Mouse (Mus musculus) splenic B cell, adult 2 months (primary cell): Measurements from ENCODE around the gene Rasgrp3.

Experiments used
- DNase-seq: peaks from one replicate; pipeline ENCODE4 v3.0.0-alpha.2; 2011; ENCODE audit warnings: low read depth, low spot score
- H3K27me3 ChIP-seq: 2 replicates; pipeline ENCODE4 v1.6.1; 2012; ENCODE audit warnings: mild to moderate bottlenecking, low read length, moderate library complexity, mixed read lengths; ENCODE audit not compliant: control insufficient read depth, poor library complexity, insufficient read depth, severe bottlenecking
- H3K36me3 ChIP-seq: 2 replicates; pipeline ENCODE4 v1.6.1; 2012; ENCODE audit warnings: mild to moderate bottlenecking, low read length, moderate library complexity, mixed read lengths; ENCODE audit not compliant: control insufficient read depth, poor library complexity, insufficient read depth, severe bottlenecking

Rasgrp3 gene

GRCm38 (mm10) chr17:75467526-75467925, 31.8 kb downstream of the Rasgrp3 start:
- DNase-seq: no peak
- Histone ChIP-seq H3K27me3 (no peaks in the 10 kb centered on the region), H3K36me3 (no peaks in the 10 kb centered on the region; the same call in 1 of the 2 replicates)

GRCm38 (mm10) chr17:75468479-75469114, 32.9 kb downstream of the Rasgrp3 start:
- H3K27me3 ChIP-seq: no peaks in the 10 kb centered on the region
- H3K36me3 ChIP-seq: no peaks in the 10 kb centered on the region; the same call in 1 of the 2 replicates
- DNase-seq: no peak

- DNase-seq: no peak
- H3K27me3 ChIP-seq: no peaks in the 10 kb centered on the region
- peaks cover 5% of the 10 kb centered on the region; the same call in 1 of the 2 replicates for H3K36me3 ChIP-seq
Measured at GRCm38 (mm10) chr17:75470325-75470724, 34.6 kb downstream of the Rasgrp3 start.

GRCm38 (mm10) chr17:75470885-75471610, 35.4 kb downstream of the Rasgrp3 start:
- H3K27me3 ChIP-seq: no peaks in the 10 kb centered on the region
- peaks cover 5% of the 10 kb centered on the region; the same call in 1 of the 2 replicates for H3K36me3 ChIP-seq
- DNase-seq: no peak

- no peaks in the 10 kb centered on the region for H3K27me3 ChIP-seq
Measured at GRCm38 (mm10) chr17:75471644-75472253, 36.1 kb downstream of the Rasgrp3 start.

GRCm38 (mm10) chr17:75472379-75472778, 36.7 kb downstream of the Rasgrp3 start:
- peaks cover 5% of the 10 kb centered on the region; the same call in 1 of the 2 replicates for H3K36me3 ChIP-seq
- peak; percentile 80 for DNase-seq
- no peaks in the 10 kb centered on the region for H3K27me3 ChIP-seq

More at GRCm38 (mm10) chr17:75471644-75472253, 36.1 kb downstream of the Rasgrp3 start:
- peaks cover 5% of the 10 kb centered on the region; the same call in 1 of the 2 replicates for H3K36me3 ChIP-seq
- no peak for DNase-seq

- H3K27me3 ChIP-seq: no peaks in the 10 kb centered on the region
- H3K36me3 ChIP-seq: peaks cover 5% of the 10 kb centered on the region; the same call in 1 of the 2 replicates
- no peak for DNase-seq
Measured at GRCm38 (mm10) chr17:75475985-75476384, 40.3 kb downstream of the Rasgrp3 start.

GRCm38 (mm10) chr17:75476736-75477416, 41.2 kb downstream of the Rasgrp3 start:
- H3K36me3 ChIP-seq: peaks cover 6% of the 10 kb centered on the region; the same call in 1 of the 2 replicates
- no peak for DNase-seq
- H3K27me3 ChIP-seq: no peaks in the 10 kb centered on the region

GRCm38 (mm10) chr17:75477655-75478054, 42.0 kb downstream of the Rasgrp3 start:
- Histone ChIP-seq H3K27me3 (no peaks in the 10 kb centered on the region), H3K36me3 (peaks cover 12% of the 10 kb centered on the region; the same call in 1 of the 2 replicates)
- DNase-seq: peak; percentile 54

- peak; percentile 60 for DNase-seq
- no peaks in the 10 kb centered on the region for H3K27me3 ChIP-seq
- H3K36me3 ChIP-seq: peaks cover 13% of the 10 kb centered on the region; the same call in 1 of the 2 replicates
Measured at GRCm38 (mm10) chr17:75478836-75479235, 43.1 kb downstream of the Rasgrp3 start.

GRCm38 (mm10) chr17:75479663-75480062, 44.0 kb downstream of the Rasgrp3 start:
- Histone ChIP-seq H3K27me3 (no peaks in the 10 kb centered on the region), H3K36me3 (peaks cover 9% of the 10 kb centered on the region; the same call in 1 of the 2 replicates)
- DNase-seq: peak; percentile 56

GRCm38 (mm10) chr17:75480379-75480778, 44.7 kb downstream of the Rasgrp3 start:
- H3K27me3 ChIP-seq: no peaks in the 10 kb centered on the region
- peaks cover 14% of the 10 kb centered on the region for H3K36me3 ChIP-seq
- DNase-seq: no peak

- peaks cover 24% of the 10 kb centered on the region for H3K36me3 ChIP-seq
- DNase-seq: no peak
- H3K27me3 ChIP-seq: no peaks in the 10 kb centered on the region
Measured at GRCm38 (mm10) chr17:75486205-75486604, 50.5 kb downstream of the Rasgrp3 start.

- DNase-seq: no peak
- Histone ChIP-seq H3K36me3 (peaks cover 18% of the 10 kb centered on the region), H3K27me3 (no peaks in the 10 kb centered on the region)
Measured at GRCm38 (mm10) chr17:75495213-75495612, 59.5 kb downstream of the Rasgrp3 start.
